Mouse (Mus musculus): ENCODE measurements around the gene Ihh.
A peak's percentile ranks its signal among the peaks of the same experiment; 100 is the strongest.

GRCm38 (mm10) chr1:74973590-74973989, 22.1 kb upstream of the Ihh start:
- no peak for TF ChIP-seq EP300 (IDR thresholded peaks at IDR 0.05; ENCODE audit: low read length)
- TF ChIP-seq MYC (IDR thresholded peaks at IDR 0.05; ENCODE audit: low read depth, low read length): no peak
- no peak for TF ChIP-seq SIN3A (IDR thresholded peaks at IDR 0.05; ENCODE audit: low read length)
- TF ChIP-seq POLR2A (IDR thresholded peaks at IDR 0.05; ENCODE audit: low read depth, low read length): no peak
- TF ChIP-seq USF1 (IDR thresholded peaks at IDR 0.05; ENCODE audit: low read depth, low read length): no peak
- TF ChIP-seq BHLHE40 (IDR thresholded peaks at IDR 0.05; ENCODE audit: low read depth, low read length): no peak
- peak in 1 of 2 experiments; percentile 53; a peak in 2 of 4 replicates for TF ChIP-seq CTCF (conservative IDR thresholded peaks at IDR 0.05 in 1 of 2, IDR thresholded peaks at IDR 0.05 in 1 of 2; ENCODE audit: low read depth in 2 of 2, low read length in 2 of 2)
- TF ChIP-seq ZMIZ1 (IDR thresholded peaks at IDR 0.05; ENCODE audit: low read depth, low read length): no peak
- peak; percentile 43 for TF ChIP-seq SMC3 (IDR thresholded peaks at IDR 0.05; ENCODE audit: low read depth, low read length)
- no peak for TF ChIP-seq ETS1 (conservative IDR thresholded peaks at IDR 0.05; ENCODE audit: low read depth, low read length)
